Mouse (Mus musculus): Measurements from ENCODE around the gene Mfap2. TPM values are rescaled to one million over a fixed set of nuclear protein-coding genes. Genes with fewer than 3 reads are reported as not detected.

Mfap2 gene
- total RNA-seq (2021): 10 to 100 TPM; 11.9 to 13.3 TPM
- long read RNA-seq, experiment 1, transcript Mfap2-201 (9 exons, 1,073 nt): major isoform, 8 of 13 reads
- long read RNA-seq, experiment 1, partial matches to known transcripts: 5 of 13 reads
- long read RNA-seq, experiment 1, other reads (novel, unspliced or antisense): 0 of 13 reads
- long read RNA-seq, experiment 2, transcript Mfap2-201 (9 exons, 1,073 nt): major isoform, 17 of 22 reads
- long read RNA-seq, experiment 2, partial matches to known transcripts: 4 of 22 reads
- long read RNA-seq, experiment 2, other reads (novel, unspliced or antisense): 1 of 22 reads

GRCm38 (mm10) chr4:141010118-141010517 lies at the start of gene Mfap2:
TSS of gene Mfap2 (plus strand) at chr4:141010418.
- no peak for DNase-seq

- DNase-seq: peak; percentile 98
These were observed 49.3 kb upstream of the Mfap2 start, which contains the start of gene Sdhb for GRCm38 (mm10) chr4:140960781-140961466. TSS of gene Sdhb (plus strand) at chr4:140961203.

- DNase-seq: no peak
These were observed 48.6 kb upstream of the Mfap2 start for GRCm38 (mm10) chr4:140961467-140962206.

- DNase-seq: no peak
These were observed 47.9 kb upstream of the Mfap2 start for GRCm38 (mm10) chr4:140962207-140962909.

GRCm38 (mm10) chr4:140962950-140963349 lies 47.3 kb upstream of the Mfap2 start:
- DNase-seq: peak; percentile 69

GRCm38 (mm10) chr4:140963941-140964597 lies 46.1 kb upstream of the Mfap2 start:
- no peak for DNase-seq

GRCm38 (mm10) chr4:140964620-140965019 lies 45.6 kb upstream of the Mfap2 start:
- DNase-seq: no peak

- no peak for DNase-seq
These were observed 42.6 kb upstream of the Mfap2 start for GRCm38 (mm10) chr4:140967386-140968159.

GRCm38 (mm10) chr4:140971691-140972090 lies 38.5 kb upstream of the Mfap2 start:
- no peak for DNase-seq

GRCm38 (mm10) chr4:140974408-140974807 lies 35.8 kb upstream of the Mfap2 start:
- DNase-seq: no peak

GRCm38 (mm10) chr4:140975356-140975755 lies 34.9 kb upstream of the Mfap2 start:
- no peak for DNase-seq

- no peak for DNase-seq
These were observed 32.9 kb upstream of the Mfap2 start for GRCm38 (mm10) chr4:140977278-140977677.

- no peak for DNase-seq
These were observed 32.1 kb upstream of the Mfap2 start for GRCm38 (mm10) chr4:140977886-140978692.

GRCm38 (mm10) chr4:140981605-140982004 lies 28.6 kb upstream of the Mfap2 start:
- no peak for DNase-seq

GRCm38 (mm10) chr4:140982808-140983207 lies 27.4 kb upstream of the Mfap2 start:
- DNase-seq: no peak

- peak; percentile 60 for DNase-seq
These were observed 26.8 kb upstream of the Mfap2 start for GRCm38 (mm10) chr4:140983442-140983841.

GRCm38 (mm10) chr4:140984544-140984943 lies 25.7 kb upstream of the Mfap2 start:
- no peak for DNase-seq

GRCm38 (mm10) chr4:140986024-140986710 lies 24.1 kb upstream of the Mfap2 start:
- DNase-seq: no peak

GRCm38 (mm10) chr4:140986711-140987395 lies 23.4 kb upstream of the Mfap2 start, which contains the start of gene Atp13a2:
TSS of gene Atp13a2 (plus strand) at chr4:140986873.
- peak; percentile 86 for DNase-seq
